Mouse (Mus musculus) MEL (cell line): ENCODE measurements around the gene Abhd10. TPM values are rescaled to one million over a fixed set of nuclear protein-coding genes. Genes with fewer than 3 reads are reported as not detected.

Source experiments
- DNase-seq: peaks from one replicate; pipeline ENCODE4 v3.0.0; 2011; ENCODE audit warnings: low read depth, low spot score
- H3K27ac ChIP-seq: 2 replicates; pipeline ENCODE4 v1.5.1; 2012; ENCODE audit warnings: low read depth, mild to moderate bottlenecking, control low read depth, low read length, moderate library complexity; ENCODE audit not compliant: control insufficient read depth
- H3K27me3 ChIP-seq, 2 experiments: fragments of 150-350 bp in 1 of 2; sonication (generic) in 1 of 2; 2 replicates each; pipeline ENCODE4 v1.6.1; 2012; ENCODE audit warnings: low read length in 2 of 2, mild to moderate bottlenecking in 2 of 2, improper control_type of control experiment in 1 of 2, moderate library complexity in 1 of 2; ENCODE audit not compliant: insufficient read depth in 2 of 2, control insufficient read depth in 1 of 2
- H3K36me3 ChIP-seq, 2 experiments: 2 replicates each; pipeline ENCODE4 v1.6.1; 2012 to 2014; ENCODE audit warnings: low read length in 2 of 2, improper control_type of control experiment in 1 of 2, inconsistent platforms in 1 of 2, mild to moderate bottlenecking in 1 of 2; ENCODE audit not compliant: insufficient read depth in 2 of 2, control insufficient read depth in 1 of 2
- H3K4me1 ChIP-seq, 2 experiments: fragments of 150-350 bp in 1 of 2; sonication (generic) in 1 of 2; 2 replicates each; pipeline ENCODE4 v1.6.1; 2012; ENCODE audit warnings: low read length in 2 of 2, improper control_type of control experiment in 1 of 2, mild to moderate bottlenecking in 1 of 2; ENCODE audit not compliant: insufficient read depth in 2 of 2, control insufficient read depth in 1 of 2
- H3K4me3 ChIP-seq, 2 experiments: fragments of 150-350 bp in 1 of 2; sonication (generic) in 1 of 2; 2 replicates each; pipeline ENCODE4 v1.5.1; 2012; ENCODE audit warnings: low read depth in 2 of 2, low read length in 2 of 2, mild to moderate bottlenecking in 2 of 2, moderate library complexity in 2 of 2, control low read depth in 1 of 2, improper control_type of control experiment in 1 of 2; ENCODE audit not compliant: control insufficient read depth in 1 of 2, insufficient read depth in 1 of 2
- H3K79me2 ChIP-seq: 2 replicates; pipeline ENCODE4 v1.6.1; 2012; ENCODE audit warnings: mild to moderate bottlenecking, low read length, moderate library complexity; ENCODE audit not compliant: control insufficient read depth, poor library complexity, insufficient read depth
- H3K9ac ChIP-seq: 2 replicates; pipeline ENCODE4 v1.6.1; 2012; ENCODE audit warnings: low read depth, mild to moderate bottlenecking, control low read depth, low read length, moderate library complexity; ENCODE audit not compliant: control insufficient read depth, poor library complexity, severe bottlenecking
- H3K9me3 ChIP-seq: fragments of 150-350 bp; sonication (generic); replicated peaks from 2 replicates; pipeline ENCODE4 v1.6.1; 2012; ENCODE audit warnings: mild to moderate bottlenecking, low read length, improper control_type of control experiment, moderate library complexity; ENCODE audit not compliant: insufficient read depth
- CTCF ChIP-seq, 3 experiments: IDR thresholded peaks in 2 of 3; conservative IDR thresholded peaks in 1 of 3; 2 replicates each; pipeline ENCODE4 v1.5.1; 2011 to 2012; ENCODE audit warnings: low read length in 3 of 3, low read depth in 2 of 3, mild to moderate bottlenecking in 2 of 3, improper control_type of control experiment in 1 of 3, inconsistent platforms in 1 of 3, mixed read lengths in 1 of 3, moderate library complexity in 1 of 3; ENCODE audit not compliant: control insufficient read depth in 1 of 3, insufficient read depth in 1 of 3, poor library complexity in 1 of 3, severe bottlenecking in 1 of 3
- ELF1 ChIP-seq: IDR thresholded peaks from 2 replicates; pipeline ENCODE4 v1.6.1; 2014; ENCODE audit warnings: low read depth, mild to moderate bottlenecking, inconsistent platforms, low read length, improper control_type of control experiment, moderate library complexity
- EP300 ChIP-seq, 2 experiments: IDR thresholded peaks; 2 replicates each; pipeline ENCODE4 v1.6.1; 2011; ENCODE audit warnings: improper control_type of control experiment in 2 of 2, low read length in 2 of 2, low read depth in 1 of 2, mild to moderate bottlenecking in 1 of 2
- GABPA ChIP-seq: IDR thresholded peaks from 2 replicates; pipeline ENCODE4 v1.6.1; 2012; ENCODE audit warnings: low read depth, mild to moderate bottlenecking, inconsistent platforms, low read length, improper control_type of control experiment, moderate library complexity
- GATA1 ChIP-seq: IDR thresholded peaks from 2 replicates; pipeline ENCODE4 v1.6.1; 2011; ENCODE audit warnings: low read depth, low read length, improper control_type of control experiment
- HCFC1 ChIP-seq: IDR thresholded peaks from 2 replicates; pipeline ENCODE4 v1.6.1; 2012; ENCODE audit warnings: low read depth, mild to moderate bottlenecking, inconsistent platforms, low read length, improper control_type of control experiment, moderate library complexity
- JUND ChIP-seq: IDR thresholded peaks from 2 replicates; pipeline ENCODE4 v1.6.1; 2011; ENCODE audit warnings: low read depth, mild to moderate bottlenecking, improper control_type of control experiment, low read length
- KAT2A ChIP-seq: conservative IDR thresholded peaks from 2 replicates; pipeline ENCODE4 v1.6.1; 2012; ENCODE audit warnings: low read depth, low read length, improper control_type of control experiment, inconsistent platforms
- MEF2A ChIP-seq: IDR thresholded peaks from 2 replicates; pipeline ENCODE4 v1.6.1; 2014; ENCODE audit warnings: low read depth, mild to moderate bottlenecking, inconsistent platforms, low read length, improper control_type of control experiment; ENCODE audit not compliant: poor library complexity, insufficient replicate concordance, severe bottlenecking; ENCODE audit errors: extremely low read depth
- MXI1 ChIP-seq: IDR thresholded peaks from 2 replicates; pipeline ENCODE4 v1.6.1; 2011; ENCODE audit warnings: mild to moderate bottlenecking, low read depth, low read length, improper control_type of control experiment
- MYB ChIP-seq: IDR thresholded peaks from 2 replicates; pipeline ENCODE4 v1.6.1; 2011; ENCODE audit warnings: mild to moderate bottlenecking, low read depth, low read length, improper control_type of control experiment
- MYC ChIP-seq: IDR thresholded peaks from 2 replicates; pipeline ENCODE4 v1.6.1; 2011; ENCODE audit warnings: low read depth, mild to moderate bottlenecking, low read length, improper control_type of control experiment, moderate library complexity
- NELFE ChIP-seq: IDR thresholded peaks from 2 replicates; pipeline ENCODE4 v1.6.1; 2011; ENCODE audit warnings: low read depth, low read length, improper control_type of control experiment
- NRF1 ChIP-seq: IDR thresholded peaks from 2 replicates; pipeline ENCODE4 v1.6.1; 2014; ENCODE audit warnings: low read depth, mild to moderate bottlenecking, inconsistent platforms, low read length, improper control_type of control experiment, moderate library complexity; ENCODE audit not compliant: poor library complexity, insufficient read depth, severe bottlenecking
- POLR2AphosphoS5 ChIP-seq: IDR thresholded peaks from 2 replicates; pipeline ENCODE4 v1.6.1; 2012; ENCODE audit warnings: low read depth, borderline replicate concordance, mild to moderate bottlenecking, inconsistent platforms, low read length, moderate library complexity, mixed read lengths
- RAD21 ChIP-seq: IDR thresholded peaks from 2 replicates; pipeline ENCODE4 v1.6.1; 2011; ENCODE audit warnings: mild to moderate bottlenecking, low read depth, low read length, improper control_type of control experiment
- SIN3A ChIP-seq: IDR thresholded peaks from 2 replicates; pipeline ENCODE4 v1.6.1; 2012; ENCODE audit warnings: low read length, improper control_type of control experiment, inconsistent platforms
- TAL1 ChIP-seq: IDR thresholded peaks from 2 replicates; pipeline ENCODE4 v1.6.1; 2012; ENCODE audit warnings: mild to moderate bottlenecking, inconsistent platforms, low read length, moderate library complexity, mixed read lengths
- TCF12 ChIP-seq: IDR thresholded peaks from 2 replicates; pipeline ENCODE4 v1.6.1; 2014; ENCODE audit warnings: low read depth, mild to moderate bottlenecking, inconsistent platforms, low read length, improper control_type of control experiment, moderate library complexity
- USF1 ChIP-seq: IDR thresholded peaks from 2 replicates; pipeline ENCODE4 v1.6.1; 2014; ENCODE audit warnings: low read depth, mild to moderate bottlenecking, inconsistent platforms, low read length, improper control_type of control experiment, moderate library complexity
- USF2 ChIP-seq, 2 experiments: IDR thresholded peaks; 2 replicates each; pipeline ENCODE4 v1.6.1; 2011 to 2012; ENCODE audit warnings: improper control_type of control experiment in 2 of 2, low read length in 2 of 2, borderline replicate concordance in 1 of 2, inconsistent platforms in 1 of 2, low read depth in 1 of 2, mild to moderate bottlenecking in 1 of 2; ENCODE audit not compliant: insufficient read depth in 1 of 2
- ZC3H11A ChIP-seq: IDR thresholded peaks from 2 replicates; pipeline ENCODE4 v1.6.1; 2012; ENCODE audit warnings: low read depth, mild to moderate bottlenecking, inconsistent platforms, low read length, improper control_type of control experiment
- ZKSCAN1 ChIP-seq: IDR thresholded peaks from 2 replicates; pipeline ENCODE4 v1.6.1; 2012; ENCODE audit warnings: low read depth, mild to moderate bottlenecking, inconsistent platforms, low read length, improper control_type of control experiment, moderate library complexity
- ZMIZ1 ChIP-seq: IDR thresholded peaks from 2 replicates; pipeline ENCODE4 v1.6.1; 2012; ENCODE audit warnings: low read depth, mild to moderate bottlenecking, inconsistent platforms, low read length, improper control_type of control experiment, moderate library complexity
- polyA plus RNA-seq, 2 experiments: library from polyadenylated mRNA; stranded (reverse) in 1 of 2; unstranded in 1 of 2; fragments of >175 nt in 1 of 2; fragments of >200 nt in 1 of 2; gene quantifications; 2 replicates each; pipeline versions ENCODE4 v1.2.1 to v1.2.4; 2012; ENCODE audit warnings: low replicate concordance in 2 of 2, low read depth in 1 of 2; ENCODE audit not compliant: insufficient read length in 2 of 2, insufficient read depth in 1 of 2, missing spikeins in 1 of 2
- total RNA-seq: library from RNA; depleted of rRNA; stranded (reverse); fragments of 300-350 nt; gene quantifications from 2 replicates; pipeline ENCODE4 v1.2.3, GENCODE M21; 2012

The Abhd10 gene
- total and polyA plus RNA-seq, 3 experiments = 9.5 to 11.1 TPM; not detected in 1

- peaks cover 10% of the 10 kb centered on the region for H3K79me2 ChIP-seq
- no peaks in the 10 kb centered on the region for H3K27me3 ChIP-seq
- no peaks in the 10 kb centered on the region for H3K9me3 ChIP-seq
- H3K4me1 ChIP-seq = no peaks in the 10 kb centered on the region; a peak in 1 of 4 replicates
- H3K36me3 ChIP-seq = peaks cover 4 to 14% of the 10 kb centered on the region in 2 experiments; a peak in 3 of 4 replicates
- DNase-seq = no peak
- no peak overlapping the region for H3K9ac ChIP-seq
- no peak overlapping the region for H3K27ac ChIP-seq
- TF ChIP-seq KAT2A (no peak), MEF2A (no peak), EP300 (IDR thresholded peaks at IDR 0.05; ENCODE audit: low read depth in 1 of 2, low read length in 2 of 2) (no peak), NELFE (no peak), ZC3H11A (no peak), CTCF (IDR thresholded peaks at IDR 0.05 in 2 of 3, conservative IDR thresholded peaks at IDR 0.05 in 1 of 3; ENCODE audit: control insufficient read depth in 1 of 3, insufficient read depth in 1 of 3, low read depth in 2 of 3, low read length in 3 of 3, poor library complexity in 1 of 3, severe bottlenecking in 1 of 3) (no peak), NRF1 (no peak), ZMIZ1 (no peak), USF1 (no peak), RAD21 (no peak), TCF12 (no peak), SIN3A (no peak), GABPA (no peak), MYC (no peak)
- no peak overlapping the region for H3K4me3 ChIP-seq
These were observed 4.9 kb downstream of the Abhd10 start for GRCm38 (mm10) chr16:45737880-45738279.

GRCm38 (mm10) chr16:45736724-45737123 lies 6.0 kb downstream of the Abhd10 start:
- DNase-seq = no peak
- no peak overlapping the region for H3K27ac ChIP-seq
- H3K4me3 ChIP-seq = no peak overlapping the region
- no peaks in the 10 kb centered on the region for H3K9me3 ChIP-seq
- H3K36me3 ChIP-seq = peaks cover 4 to 14% of the 10 kb centered on the region in 2 experiments; a peak in 3 of 4 replicates
- no peaks in the 10 kb centered on the region for H3K27me3 ChIP-seq
- TF ChIP-seq POLR2AphosphoS5 (no peak), USF2 (IDR thresholded peaks at IDR 0.05; ENCODE audit: borderline replicate concordance in 1 of 2, insufficient read depth in 1 of 2, low read depth in 1 of 2, low read length in 2 of 2) (no peak), ZKSCAN1 (no peak), TCF12 (no peak), ELF1 (no peak), GABPA (no peak), MYB (no peak), RAD21 (no peak), HCFC1 (no peak), CTCF (IDR thresholded peaks at IDR 0.05 in 2 of 3, conservative IDR thresholded peaks at IDR 0.05 in 1 of 3; ENCODE audit: control insufficient read depth in 1 of 3, insufficient read depth in 1 of 3, low read depth in 2 of 3, low read length in 3 of 3, poor library complexity in 1 of 3, severe bottlenecking in 1 of 3) (no peak), TAL1 (no peak), MXI1 (no peak), GATA1 (no peak), SIN3A (no peak), USF1 (no peak), JUND (no peak)
- TF ChIP-seq, all 39 proteins: peak for 0
- H3K4me1 ChIP-seq = no peaks in the 10 kb centered on the region; a peak in 1 of 4 replicates
- no peak overlapping the region for H3K9ac ChIP-seq
- H3K79me2 ChIP-seq = peaks cover 6% of the 10 kb centered on the region; the same call in 1 of the 2 replicates
